Mouse (Mus musculus): Measurements from ENCODE around the gene Nup107.

DNA sequence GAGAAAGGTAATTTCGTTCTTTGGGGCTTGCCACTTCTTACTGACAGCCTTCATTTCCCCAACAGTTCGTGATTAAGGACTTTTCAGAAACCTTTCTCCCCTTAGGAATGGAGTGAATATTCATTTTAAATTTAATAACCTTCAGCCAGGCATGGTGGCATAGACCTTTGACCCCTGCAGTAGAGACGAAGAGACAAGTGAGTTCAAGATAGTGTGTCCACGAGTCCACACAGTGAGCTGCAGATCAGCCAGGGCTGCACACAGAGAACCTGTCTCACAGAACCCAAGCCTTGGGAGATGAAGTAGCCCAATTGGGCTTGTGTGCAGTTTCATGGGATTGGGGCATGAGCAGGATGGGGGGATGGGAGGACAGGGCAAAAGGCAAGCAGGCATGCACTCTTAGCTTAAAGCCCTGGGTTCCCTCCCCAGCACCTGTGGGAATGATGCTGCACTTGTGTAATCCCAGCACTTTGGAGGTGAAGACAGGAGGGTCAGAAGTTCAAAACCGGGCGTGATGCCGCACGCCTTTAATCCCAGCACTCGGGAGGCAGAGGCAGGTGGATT, 80.2 kb downstream of the Nup107 start:
- no peak for TF ChIP-seq POLR2A (IDR thresholded peaks at IDR 0.05; ENCODE audit: borderline replicate concordance, insufficient read depth, low read length)
- TF ChIP-seq CTCF (IDR thresholded peaks at IDR 0.05; ENCODE audit: borderline replicate concordance, insufficient read depth, low read depth, low read length), result no peak

All from cerebellum, adult 2 months (tissue).